Mouse (Mus musculus): Measurements from ENCODE around the gene Disc1.

GRCm38 (mm10) chr8:125199197-125199939, 145.4 kb downstream of the Disc1 start:
- TF ChIP-seq TAL1 (IDR thresholded peaks at IDR 0.05; ENCODE audit: low read length) (no peak), GATA1 (IDR thresholded peaks at IDR 0.05; ENCODE audit: low read length) (no peak)

All from erythroblast, embryonic 14.5 days (primary cell).